Mouse (Mus musculus) embryonic fibroblast, embryonic 13.5 days (primary cell): ENCODE measurements around the gene Gm21627. TPM values are rescaled to one million over a fixed set of nuclear protein-coding genes. Genes with fewer than 3 reads are reported as not detected.
"Not testable (repeated sequence)": the region's sequence is repeated elsewhere in the genome, so short reads cannot be mapped to it uniquely, and the experiment has no call there.

ENCODE experiments used
- H3K27ac ChIP-seq: 2 replicates; pipeline ENCODE4 v1.5.1; 2012; ENCODE audit warnings: low read length, control low read depth, inconsistent platforms; ENCODE audit not compliant: insufficient read depth
- H3K4me1 ChIP-seq: 2 replicates; pipeline ENCODE4 v1.6.1; 2011; ENCODE audit warnings: low read length; ENCODE audit not compliant: control insufficient read depth, insufficient read depth
- H3K4me3 ChIP-seq: 2 replicates; pipeline ENCODE4 v1.5.1; 2011; ENCODE audit warnings: mild to moderate bottlenecking, control low read depth, low read length; ENCODE audit not compliant: insufficient read depth
- polyA plus RNA-seq: library from polyadenylated mRNA; stranded (reverse); fragments of >200 nt; gene quantifications from 2 replicates; pipeline ENCODE4 v1.2.4, GENCODE M21; 2011; ENCODE audit warnings: low read depth; ENCODE audit not compliant: missing spikeins, insufficient read length

The Gm21627 gene
- polyA plus RNA-seq: not detected in 2 replicates

GRCm38 (mm10) chrY:63228127-63228526 lies at the start of gene Gm21627:
Gene Gm21627 (plus strand): TSS chrY:63228427.
- not testable (repeated sequence) for H3K4me1 ChIP-seq, H3K27ac ChIP-seq, H3K4me3 ChIP-seq
